Mouse (Mus musculus) stomach, postnatal 0 days (tissue): ENCODE measurements around the gene Terf2. TPM values are rescaled to one million over a fixed set of nuclear protein-coding genes. Genes with fewer than 3 reads are reported as not detected.

Experiments used
- ATAC-seq: fragments of 200-750 bp; cut with Nextera tagmentation; 2 replicates; pipeline ENCODE4 v1.8.0; 2017; ENCODE audit not compliant: low FRiP score, low TSS enrichment
- DNase-seq: peaks from one replicate; pipeline ENCODE4 v3.0.0-alpha.2; 2016; ENCODE audit warnings: low spot score
- H3K27ac ChIP-seq: fragments of 300-500 bp; sonication (generic); replicated peaks from 2 replicates; pipeline ENCODE4 v1.5.1; 2014; ENCODE audit warnings: mild to moderate bottlenecking, control low read depth
- H3K27me3 ChIP-seq: fragments of 300-500 bp; sonication (generic); 2 replicates; pipeline ENCODE4 v1.6.1; 2014; ENCODE audit warnings: low read length; ENCODE audit not compliant: control insufficient read depth, insufficient read depth
- H3K36me3 ChIP-seq: fragments of 300-500 bp; sonication (generic); 2 replicates; pipeline ENCODE4 v1.6.1; 2014; ENCODE audit warnings: low read length, mixed read lengths; ENCODE audit not compliant: control insufficient read depth, insufficient read depth
- H3K4me1 ChIP-seq: fragments of 300-500 bp; sonication (generic); replicated peaks from 2 replicates; pipeline ENCODE4 v1.6.1; 2014; ENCODE audit warnings: antibody characterized with exemption; ENCODE audit not compliant: control insufficient read depth, insufficient read depth
- H3K4me2 ChIP-seq: fragments of 300-500 bp; sonication (generic); replicated peaks from 2 replicates; pipeline ENCODE4 v1.6.1; 2014; ENCODE audit warnings: low read depth, mild to moderate bottlenecking, control low read depth, moderate library complexity
- H3K4me3 ChIP-seq: fragments of 300-500 bp; sonication (generic); 2 replicates; pipeline ENCODE4 v1.5.1; 2014; ENCODE audit warnings: low read depth, low read length, control low read depth
- H3K9ac ChIP-seq: fragments of 300-500 bp; sonication (generic); 2 replicates; pipeline ENCODE4 v1.6.1; 2014; ENCODE audit warnings: mild to moderate bottlenecking, low read length, control low read depth, mixed read lengths
- H3K9me3 ChIP-seq: fragments of 300-500 bp; sonication (generic); 2 replicates; pipeline ENCODE4 v1.6.1; 2016; ENCODE audit warnings: low read length; ENCODE audit not compliant: control insufficient read depth
- CTCF ChIP-seq: IDR thresholded peaks from 2 replicates; pipeline ENCODE4 v1.5.1; 2016; ENCODE audit warnings: antibody characterized with exemption, low read depth, mild to moderate bottlenecking, moderate library complexity
- EP300 ChIP-seq: optimal IDR thresholded peaks from 2 replicates; pipeline ENCODE3; 2016; ENCODE audit warnings: antibody characterized with exemption
- WGBS: fragments of 180-500 bp; shearing (Covaris S2); extraction: QIAGEN DNeasy Blood & Tissue Kit; methylation state at CpG from one replicate; pipeline ENCODE4 v1.1.7; 2014; 5-methylcytosine and 5-hydroxymethylcytosine counted together
- polyA plus RNA-seq: library from polyadenylated mRNA; unstranded; fragments of >200 nt; fragmentation: Nextera tagmentation; extraction: Ambion mirVana; gene quantifications from 2 replicates; pipeline ENCODE4 v1.2.1, GENCODE M21; 2015

Terf2 gene
- polyA plus RNA-seq, 1 experiment from 2014 or later, result 12.7 TPM

- no peak overlapping the region for H3K4me3 ChIP-seq
- no peak overlapping the region for H3K4me2 ChIP-seq
- peak; percentile 82 for DNase-seq
- peak; percentile 40; the same call in 1 of the 2 replicates for ATAC-seq
- no peak overlapping the region for H3K27ac ChIP-seq
- no peaks in the 10 kb centered on the region for H3K4me1 ChIP-seq
- H3K27me3 ChIP-seq, result no peaks in the 10 kb centered on the region
- no peaks in the 10 kb centered on the region for H3K36me3 ChIP-seq
- no peak overlapping the region for H3K9ac ChIP-seq
- TF ChIP-seq EP300 (no peak), CTCF (peak; percentile 90)
- WGBS, result 11% methylated on average over 4 of the region's 4 CpGs
- H3K9me3 ChIP-seq, result no peaks in the 10 kb centered on the region
Observed at GRCm38 (mm10) chr8:107104547-107104946, 8.2 kb upstream of the Terf2 start.

GRCm38 (mm10) chr8:107100635-107101034 lies 4.3 kb upstream of the Terf2 start:
- H3K27me3 ChIP-seq, result no peaks in the 10 kb centered on the region
- ATAC-seq (no peak), DNase-seq (no peak)
- no peaks in the 10 kb centered on the region for H3K9me3 ChIP-seq
- H3K27ac ChIP-seq, result no peak overlapping the region
- WGBS, result 64% methylated on average over 2 of the region's 2 CpGs
- no peaks in the 10 kb centered on the region for H3K36me3 ChIP-seq
- no peaks in the 10 kb centered on the region for H3K4me1 ChIP-seq
- H3K4me2 ChIP-seq, result no peak overlapping the region
- H3K4me3 ChIP-seq, result no peak overlapping the region
- TF ChIP-seq EP300 (no peak), CTCF (no peak)
- no peak overlapping the region for H3K9ac ChIP-seq

- no peak; the same call in 1 of the 2 replicates for ATAC-seq
- 1% methylated on average over 49 of the region's 53 CpGs for WGBS
- no peak for DNase-seq
Observed at GRCm38 (mm10) chr8:107095717-107096365, 506 bp downstream of the Terf2 start.

GRCm38 (mm10) chr8:107090531-107090930 lies 5.8 kb downstream of the Terf2 start:
- no peak overlapping the region for H3K27ac ChIP-seq

More at GRCm38 (mm10) chr8:107095717-107096365, 506 bp downstream of the Terf2 start:
- H3K27ac ChIP-seq, result peak overlapping the region; percentile 97
- H3K4me2 ChIP-seq, result peak overlapping the region; percentile 62
- TF ChIP-seq CTCF, result no peak
- TF ChIP-seq EP300, result no peak
- H3K4me3 ChIP-seq, result peak overlapping the region; percentile 86
- H3K4me1 ChIP-seq, result no peaks in the 10 kb centered on the region; the same call in 1 of the 2 replicates
- no peaks in the 10 kb centered on the region for H3K27me3 ChIP-seq
- no peaks in the 10 kb centered on the region for H3K9me3 ChIP-seq
- peak overlapping the region; percentile 89 for H3K9ac ChIP-seq
- H3K36me3 ChIP-seq, result no peaks in the 10 kb centered on the region

GRCm38 (mm10) chr8:107088526-107089063 lies 7.8 kb downstream of the Terf2 start:
- Histone ChIP-seq H3K9me3 (no peaks in the 10 kb centered on the region), H3K27ac (no peak overlapping the region), H3K4me1 (no peaks in the 10 kb centered on the region), H3K27me3 (no peaks in the 10 kb centered on the region), H3K36me3 (peaks cover 3% of the 10 kb centered on the region; the same call in 1 of the 2 replicates), H3K4me2 (no peak overlapping the region), H3K4me3 (no peak overlapping the region), H3K9ac (no peak overlapping the region)
- TF ChIP-seq CTCF (no peak), EP300 (no peak)
- 0 out of 2 replicates have a peak, but pooled peaks have one; percentile 21 for ATAC-seq
- DNase-seq, result no peak
- WGBS, result 89% methylated on average over 5 of the region's 5 CpGs

More at GRCm38 (mm10) chr8:107090531-107090930, 5.8 kb downstream of the Terf2 start:
- WGBS, result 84% methylated on average over 7 of the region's 7 CpGs
- Histone ChIP-seq H3K4me3 (no peak overlapping the region), H3K4me2 (no peak overlapping the region), H3K27me3 (no peaks in the 10 kb centered on the region), H3K36me3 (peaks cover 3% of the 10 kb centered on the region; the same call in 1 of the 2 replicates), H3K9ac (no peak overlapping the region), H3K4me1 (no peaks in the 10 kb centered on the region; the same call in 1 of the 2 replicates), H3K9me3 (no peaks in the 10 kb centered on the region)
- no peak for TF ChIP-seq CTCF
- no peak for TF ChIP-seq EP300
- DNase-seq (no peak), ATAC-seq (no peak)

DNA sequence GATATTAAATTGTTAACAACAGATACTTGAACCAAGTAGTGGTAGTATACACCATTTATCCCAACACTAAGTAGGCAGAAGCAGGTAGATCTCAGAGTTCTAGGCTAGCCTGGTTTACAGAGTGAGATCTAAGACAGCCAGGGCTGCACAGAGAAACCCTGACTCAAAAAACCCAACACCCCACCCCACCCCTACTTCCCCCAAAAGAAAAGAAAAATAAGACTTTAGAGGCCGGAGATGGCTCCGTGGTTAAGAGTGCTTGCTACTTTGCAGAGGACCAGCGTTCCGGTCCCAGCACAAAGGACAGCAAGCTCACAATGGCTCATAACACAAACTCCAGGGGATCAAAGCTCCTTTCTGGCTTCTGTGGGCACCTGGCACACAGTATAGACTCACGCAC lies 10.3 kb downstream of the Terf2 start:
- no peak overlapping the region for H3K9ac ChIP-seq
- no peak for DNase-seq
- no peak overlapping the region for H3K4me3 ChIP-seq
- H3K36me3 ChIP-seq, result peaks cover 11% of the 10 kb centered on the region
- TF ChIP-seq EP300, result no peak
- no peak for TF ChIP-seq CTCF
- H3K27ac ChIP-seq, result no peak overlapping the region
- WGBS, result 100% methylated on average over 5 of the region's 5 CpGs
- no peaks in the 10 kb centered on the region for H3K27me3 ChIP-seq
- H3K4me2 ChIP-seq, result no peak overlapping the region
- no peaks in the 10 kb centered on the region for H3K9me3 ChIP-seq
- ATAC-seq, result no peak
- H3K4me1 ChIP-seq, result no peaks in the 10 kb centered on the region
